Mouse (Mus musculus): ENCODE data around the gene Slc44a5. TPM values are rescaled to one million over a fixed set of nuclear protein-coding genes. Genes with fewer than 3 reads are reported as not detected.

Gene Slc44a5
- polyA plus RNA-seq, 1 experiment = 0.11 TPM

DNA sequence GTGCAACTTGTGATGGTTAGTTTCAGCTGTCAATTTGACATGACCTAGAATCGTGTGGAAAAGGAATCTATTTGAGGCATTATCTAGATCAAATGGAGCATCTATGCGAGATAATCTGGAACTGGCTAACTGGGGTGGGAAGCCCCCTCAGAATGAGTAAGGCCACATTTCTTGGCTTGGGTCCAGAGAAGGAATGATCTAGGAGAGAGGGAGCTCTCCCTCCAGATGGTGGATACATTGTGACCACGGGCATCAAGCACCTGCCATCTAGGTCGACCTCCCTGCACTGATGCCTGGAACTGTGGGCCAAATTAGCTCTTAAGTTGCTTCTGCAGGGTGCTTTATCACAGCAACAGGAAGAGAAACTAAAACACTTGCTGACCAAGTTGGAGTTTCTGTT lies 155.8 kb downstream of the Slc44a5 start:
- TF ChIP-seq POLR2A (IDR thresholded peaks at IDR 0.05; ENCODE audit: low read depth, low read length) (no peak), CTCF (IDR thresholded peaks at IDR 0.05; ENCODE audit: extremely low read depth, insufficient read depth, insufficient read length, insufficient replicate concordance) (no peak)
- WGBS = 59% methylated on average over 4 of the region's 4 CpGs
- H3K27ac ChIP-seq (ENCODE audit: insufficient read depth, low read length) = no peak overlapping the region
- no peak overlapping the region for H3K4me3 ChIP-seq (ENCODE audit: extremely low read depth, insufficient read depth, insufficient read length)
- no peak for DNase-seq (ENCODE audit: low read depth in 1 of 2, low spot score in 2 of 2)
- no peaks in the 10 kb centered on the region for H3K36me3 ChIP-seq (ENCODE audit: control insufficient read depth, insufficient read depth, low read length)
- no peaks in the 10 kb centered on the region for H3K27me3 ChIP-seq (ENCODE audit: control insufficient read depth, insufficient read depth, low read length)
- H3K4me1 ChIP-seq (ENCODE audit: control insufficient read depth, insufficient read depth, insufficient read length) = no peaks in the 10 kb centered on the region

- Histone ChIP-seq H3K27me3 (ENCODE audit: control insufficient read depth, insufficient read depth, low read length) (no peaks in the 10 kb centered on the region), H3K4me3 (ENCODE audit: extremely low read depth, insufficient read depth, insufficient read length) (no peak overlapping the region), H3K4me1 (ENCODE audit: control insufficient read depth, insufficient read depth, insufficient read length) (no peaks in the 10 kb centered on the region), H3K27ac (ENCODE audit: insufficient read depth, low read length) (no peak overlapping the region), H3K36me3 (ENCODE audit: control insufficient read depth, insufficient read depth, low read length) (no peaks in the 10 kb centered on the region)
- 80% methylated on average over 6 of the region's 6 CpGs for WGBS
- TF ChIP-seq POLR2A (IDR thresholded peaks at IDR 0.05; ENCODE audit: low read depth, low read length) = no peak
- no peak for TF ChIP-seq CTCF (IDR thresholded peaks at IDR 0.05; ENCODE audit: extremely low read depth, insufficient read depth, insufficient read length, insufficient replicate concordance)
- no peak for DNase-seq (ENCODE audit: low read depth in 1 of 2, low spot score in 2 of 2)
Measured at GRCm38 (mm10) chr3:154130431-154131114, 157.3 kb downstream of the Slc44a5 start.

- 87% methylated on average over 6 of the region's 6 CpGs for WGBS
- no peak for TF ChIP-seq POLR2A (IDR thresholded peaks at IDR 0.05; ENCODE audit: low read depth, low read length)
- TF ChIP-seq CTCF (IDR thresholded peaks at IDR 0.05; ENCODE audit: extremely low read depth, insufficient read depth, insufficient read length, insufficient replicate concordance) = no peak
Measured at GRCm38 (mm10) chr3:154133986-154134385, 160.8 kb downstream of the Slc44a5 start.

DNA sequence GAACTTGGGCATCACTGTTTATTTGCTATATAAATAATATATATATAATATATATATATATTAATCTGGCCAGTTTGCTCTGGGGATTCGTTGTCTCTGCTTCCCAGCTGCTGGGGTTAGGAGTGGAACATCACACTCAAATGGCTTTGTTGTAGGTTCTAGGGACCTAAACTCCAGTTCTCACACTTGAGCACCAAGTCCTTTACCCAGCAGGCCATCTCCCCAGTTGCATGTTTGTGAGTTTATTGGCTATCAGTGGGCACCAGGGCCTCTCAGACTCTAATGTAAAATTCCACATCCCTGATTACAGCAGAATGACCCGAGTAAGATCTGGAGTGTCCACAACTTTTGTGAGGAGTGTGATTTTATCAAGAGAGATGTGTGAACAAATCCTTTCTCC lies 161.5 kb downstream of the Slc44a5 start:
- TF ChIP-seq POLR2A (IDR thresholded peaks at IDR 0.05; ENCODE audit: low read depth, low read length) (no peak), CTCF (IDR thresholded peaks at IDR 0.05; ENCODE audit: extremely low read depth, insufficient read depth, insufficient read length, insufficient replicate concordance) (no peak)
- no peak overlapping the region for H3K27ac ChIP-seq (ENCODE audit: insufficient read depth, low read length)
- H3K27me3 ChIP-seq (ENCODE audit: control insufficient read depth, insufficient read depth, low read length) = no peaks in the 10 kb centered on the region
- 80% methylated on average over 2 of the region's 2 CpGs for WGBS
- DNase-seq (ENCODE audit: low read depth in 1 of 2, low spot score in 2 of 2) = no peak
- no peaks in the 10 kb centered on the region for H3K36me3 ChIP-seq (ENCODE audit: control insufficient read depth, insufficient read depth, low read length)
- no peak overlapping the region for H3K4me3 ChIP-seq (ENCODE audit: extremely low read depth, insufficient read depth, insufficient read length)
- no peaks in the 10 kb centered on the region for H3K4me1 ChIP-seq (ENCODE audit: control insufficient read depth, insufficient read depth, insufficient read length)

More at GRCm38 (mm10) chr3:154133986-154134385, 160.8 kb downstream of the Slc44a5 start:
- Histone ChIP-seq H3K36me3 (ENCODE audit: control insufficient read depth, insufficient read depth, low read length) (no peaks in the 10 kb centered on the region), H3K27ac (ENCODE audit: insufficient read depth, low read length) (no peak overlapping the region), H3K4me1 (ENCODE audit: control insufficient read depth, insufficient read depth, insufficient read length) (no peaks in the 10 kb centered on the region), H3K27me3 (ENCODE audit: control insufficient read depth, insufficient read depth, low read length) (no peaks in the 10 kb centered on the region), H3K4me3 (ENCODE audit: extremely low read depth, insufficient read depth, insufficient read length) (no peak overlapping the region)
- no peak for DNase-seq (ENCODE audit: low read depth in 1 of 2, low spot score in 2 of 2)

DNA sequence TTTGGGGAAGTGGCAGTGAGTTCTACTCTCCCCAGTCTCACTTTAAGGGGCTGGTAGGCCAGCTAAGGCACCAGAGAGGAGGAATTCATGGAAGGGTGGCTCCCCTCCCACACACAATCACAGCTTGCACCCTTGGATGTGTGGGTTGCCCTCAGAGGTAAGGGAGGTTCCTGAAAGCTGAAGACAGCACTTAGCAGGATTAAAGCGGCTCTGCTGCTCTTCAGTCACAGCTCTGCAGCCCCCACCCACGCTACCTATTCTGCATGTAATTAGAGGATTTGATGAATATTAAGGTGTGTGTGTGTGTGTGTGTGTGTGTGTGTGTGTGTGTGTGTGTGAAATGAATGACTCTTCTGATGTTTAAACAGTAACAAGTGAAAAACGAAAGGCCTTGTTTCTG lies 163.3 kb downstream of the Slc44a5 start:
- Histone ChIP-seq H3K36me3 (ENCODE audit: control insufficient read depth, insufficient read depth, low read length) (no peaks in the 10 kb centered on the region), H3K27ac (ENCODE audit: insufficient read depth, low read length) (no peak overlapping the region), H3K27me3 (ENCODE audit: control insufficient read depth, insufficient read depth, low read length) (no peaks in the 10 kb centered on the region), H3K4me3 (ENCODE audit: extremely low read depth, insufficient read depth, insufficient read length) (no peak overlapping the region), H3K4me1 (ENCODE audit: control insufficient read depth, insufficient read depth, insufficient read length) (no peaks in the 10 kb centered on the region)
- 74% methylated on average over 3 of the region's 3 CpGs for WGBS
- TF ChIP-seq CTCF (IDR thresholded peaks at IDR 0.05; ENCODE audit: extremely low read depth, insufficient read depth, insufficient read length, insufficient replicate concordance) (no peak), POLR2A (IDR thresholded peaks at IDR 0.05; ENCODE audit: low read depth, low read length) (no peak)
- DNase-seq (ENCODE audit: low read depth in 1 of 2, low spot score in 2 of 2) = no peak

GRCm38 (mm10) chr3:154141346-154141745 lies 168.1 kb downstream of the Slc44a5 start:
- Histone ChIP-seq H3K36me3 (ENCODE audit: control insufficient read depth, insufficient read depth, low read length) (no peaks in the 10 kb centered on the region), H3K4me1 (ENCODE audit: control insufficient read depth, insufficient read depth, insufficient read length) (no peaks in the 10 kb centered on the region), H3K4me3 (ENCODE audit: extremely low read depth, insufficient read depth, insufficient read length) (no peak overlapping the region), H3K27ac (ENCODE audit: insufficient read depth, low read length) (no peak overlapping the region), H3K27me3 (ENCODE audit: control insufficient read depth, insufficient read depth, low read length) (no peaks in the 10 kb centered on the region)
- 76% methylated on average over 4 of the region's 4 CpGs for WGBS
- TF ChIP-seq POLR2A (IDR thresholded peaks at IDR 0.05; ENCODE audit: low read depth, low read length) = no peak
- no peak for TF ChIP-seq CTCF (IDR thresholded peaks at IDR 0.05; ENCODE audit: extremely low read depth, insufficient read depth, insufficient read length, insufficient replicate concordance)
- DNase-seq (ENCODE audit: low read depth in 1 of 2, low spot score in 2 of 2) = no peak

DNA sequence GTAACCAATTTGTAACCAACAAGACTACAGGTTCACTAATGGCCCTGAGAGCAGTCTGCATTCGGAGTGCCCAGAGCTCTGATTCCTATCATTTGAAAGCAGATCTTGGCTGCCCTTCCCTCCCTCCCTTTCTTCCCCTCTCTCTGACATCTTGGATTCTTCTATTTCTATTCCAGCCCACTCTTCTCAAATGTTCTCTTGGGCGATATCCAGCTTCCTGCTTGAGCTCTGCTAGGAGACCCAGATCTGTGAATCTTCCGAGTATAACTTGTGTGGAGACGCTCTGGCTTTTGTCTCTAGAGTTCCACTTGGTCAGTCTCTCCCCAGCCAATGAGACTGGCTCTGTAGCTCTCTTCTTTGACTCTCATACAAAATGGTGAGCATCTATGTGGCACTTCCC lies 169.4 kb downstream of the Slc44a5 start:
- no peak for DNase-seq (ENCODE audit: low read depth in 1 of 2, low spot score in 2 of 2)
- no peak overlapping the region for H3K4me3 ChIP-seq (ENCODE audit: extremely low read depth, insufficient read depth, insufficient read length)
- no peaks in the 10 kb centered on the region for H3K36me3 ChIP-seq (ENCODE audit: control insufficient read depth, insufficient read depth, low read length)
- TF ChIP-seq CTCF (IDR thresholded peaks at IDR 0.05; ENCODE audit: extremely low read depth, insufficient read depth, insufficient read length, insufficient replicate concordance) (no peak), POLR2A (IDR thresholded peaks at IDR 0.05; ENCODE audit: low read depth, low read length) (no peak)
- H3K27me3 ChIP-seq (ENCODE audit: control insufficient read depth, insufficient read depth, low read length) = no peaks in the 10 kb centered on the region
- no peaks in the 10 kb centered on the region for H3K4me1 ChIP-seq (ENCODE audit: control insufficient read depth, insufficient read depth, insufficient read length)
- no peak overlapping the region for H3K27ac ChIP-seq (ENCODE audit: insufficient read depth, low read length)
- 88% methylated on average over 4 of the region's 4 CpGs for WGBS

All from spleen, adult 2 months (tissue).